Comparison of ENCODE assay signal across 8 mouse cellular contexts in genomic region chr6:71012823-71013461, GRCm38 (mm10). TPM values are rescaled to one million over a fixed set of nuclear protein-coding genes. Genes with fewer than 3 reads are reported as not detected.
DNase-seq lines count a peak whose midpoint lies in the region; ATAC-seq lines count a peak whose summit lies in the region.

No protein-coding gene starts in this region.

- no peak overlapping the region for H3K27ac ChIP-seq in limb, embryonic 11.5 days (replicated peaks; ENCODE audit: low read depth, low read length)
- H3K27ac ChIP-seq in midbrain, embryonic 11.5 days (ENCODE audit: low read depth, low read length) = no peak overlapping the region

- H3K36me3 ChIP-seq in limb, embryonic 11.5 days (ENCODE audit: control insufficient read depth, insufficient read depth, low read length) = no peaks in the 10 kb centered on the region; the same call in 1 of the 2 replicates
- H3K36me3 ChIP-seq in midbrain, embryonic 11.5 days (ENCODE audit: control insufficient read depth, insufficient read depth, low read length) = no peaks in the 10 kb centered on the region
- H3K36me3 ChIP-seq in splenic B cell, adult 2 months (ENCODE audit: control insufficient read depth, insufficient read depth, low read length, poor library complexity, severe bottlenecking) = no peaks in the 10 kb centered on the region

- no peaks in the 10 kb centered on the region for H3K9me3 ChIP-seq in limb, embryonic 11.5 days (ENCODE audit: control insufficient read depth, low read length)
- H3K9me3 ChIP-seq in midbrain, embryonic 11.5 days (ENCODE audit: control insufficient read depth, low read length) = no peaks in the 10 kb centered on the region

- H3K4me1 ChIP-seq in limb, embryonic 11.5 days (ENCODE audit: control insufficient read depth, insufficient read depth, low read length) = no peaks in the 10 kb centered on the region
- H3K4me1 ChIP-seq in midbrain, embryonic 11.5 days (ENCODE audit: control insufficient read depth, insufficient read depth, low read length) = no peaks in the 10 kb centered on the region

- H3K9ac ChIP-seq in limb, embryonic 11.5 days (ENCODE audit: low read length) = peak overlapping the region; percentile 17
- peak overlapping the region; percentile 60 for H3K9ac ChIP-seq in midbrain, embryonic 11.5 days (ENCODE audit: low read length)

- no peaks in the 10 kb centered on the region; the same call in 1 of the 2 replicates for H3K27me3 ChIP-seq in limb, embryonic 11.5 days (ENCODE audit: control insufficient read depth, insufficient read depth, low read length)
- H3K27me3 ChIP-seq in midbrain, embryonic 11.5 days (ENCODE audit: control insufficient read depth, insufficient read depth, low read length) = peaks cover 3% of the 10 kb centered on the region; the same call in 1 of the 2 replicates
- no peaks in the 10 kb centered on the region for H3K27me3 ChIP-seq in splenic B cell, adult 2 months (ENCODE audit: control insufficient read depth, insufficient read depth, low read length, poor library complexity, severe bottlenecking)

- under 1% methylated on average over 38 of the region's 38 CpGs for WGBS in limb, embryonic 11.5 days
- WGBS in midbrain, embryonic 11.5 days = 0% methylated on average over 38 of the region's 38 CpGs

- H3K4me3 ChIP-seq in limb, embryonic 11.5 days (ENCODE audit: low read depth, low read length) = peak overlapping the region; percentile 46
- H3K4me3 ChIP-seq in midbrain, embryonic 11.5 days (ENCODE audit: low read depth, low read length) = peak overlapping the region; percentile 40

- peak; percentile 70 for DNase-seq in ZHBTc4 (ENCODE audit: low read depth, low spot score)
- DNase-seq in cerebellum, postnatal 25 days = peak; percentile 74 to 78
- DNase-seq in heart, adult 18-20 months = peak; percentile 3 to 43
- peak; percentile 12 to 29 for DNase-seq in kidney, adult 8-10 months
- DNase-seq in limb, embryonic 11.5 days (ENCODE audit: low spot score) = peak; percentile 82
- peak; percentile 98 for DNase-seq in midbrain, embryonic 11.5 days (ENCODE audit: low spot score, missing footprints)
- peak; percentile 16 for DNase-seq in splenic B cell, adult 2 months (ENCODE audit: low read depth, low spot score)
- DNase-seq in c-Kit-positive CD71-positive TER-119-positive erythroid progenitor cells, embryonic 14.5 days (ENCODE audit: low spot score) = no peak

- peak; percentile 88 for ATAC-seq in limb, embryonic 11.5 days (ENCODE audit: insufficient number of reproducible peaks, low FRiP score, low TSS enrichment, low read depth)
- peak; percentile 94 for ATAC-seq in midbrain, embryonic 11.5 days (ENCODE audit: low FRiP score)

- H3K4me2 ChIP-seq in limb, embryonic 11.5 days (ENCODE audit: low read depth, severe bottlenecking) = peak overlapping the region; percentile 85
- H3K4me2 ChIP-seq in midbrain, embryonic 11.5 days = peak overlapping the region; percentile 85

RNA-seq across cellular contexts. Expression of gene Foxi3, which starts 56.6 kb away (rescaled TPM):
- total RNA-seq in heart, adult 18-20 months (2021) = not detected
- polyA plus RNA-seq in limb, embryonic 11.5 days (2014; fragmentation: Nextera tagmentation; extraction: Ambion mirVana) = 0.19 TPM in 1 of 2 replicates, not detected in the other
- polyA plus RNA-seq in midbrain, embryonic 11.5 days (2014; fragmentation: Nextera tagmentation; extraction: Ambion mirVana) = not detected in 2 replicates
